9 mouse cellular contexts compared by ENCODE assay signal in genomic region chr2:162661733-162662132, GRCm38 (mm10). TPM values are rescaled to one million over a fixed set of nuclear protein-coding genes. Genes with fewer than 3 reads are reported as not detected.
A peak's percentile ranks its signal among the peaks of the same experiment; 100 is the strongest.
DNase-seq lines count a peak whose midpoint lies in the region; ATAC-seq lines count a peak whose summit lies in the region.
"Had no signal": no experiment of that assay in that cellular context is flagged by ENCODE, and none has a peak within 500 bp of the region (broad histone marks: within the 10 kb centered on the region; RNA-seq: fewer than 3 reads in every experiment).

No protein-coding gene starts in this region.

- DNase-seq in left cerebral cortex, postnatal 36 days (ENCODE audit: low spot score in 2 of 2): peak; percentile 12 to 14
- DNase-seq in left cerebral cortex, adult 9 months (ENCODE audit: low spot score in 2 of 2): no peak
- DNase-seq in embryonic facial prominence, embryonic 14.5 days (ENCODE audit: low spot score): no peak
- no peak for DNase-seq in left cerebral cortex, postnatal 10 days (ENCODE audit: extremely low spot score in 1 of 2, low spot score in 2 of 2)
- no peak for DNase-seq in left cerebral cortex, adult 11 months (ENCODE audit: low spot score)
- DNase-seq: kidney, adult 8-10 months had no signal

- 13% methylated on average over 4 of the region's 4 CpGs for WGBS in embryonic facial prominence, embryonic 14.5 days
- WGBS in hindbrain, embryonic 15.5 days: 10% methylated on average over 4 of the region's 4 CpGs
- WGBS in neural tube, embryonic 13.5 days: 7% methylated on average over 4 of the region's 4 CpGs

- H3K4me1 ChIP-seq in embryonic facial prominence, embryonic 14.5 days (ENCODE audit: control insufficient read depth, insufficient read depth, low read length): peaks cover 9% of the 10 kb centered on the region; the same call in 1 of the 2 replicates
- H3K4me1 ChIP-seq in hindbrain, embryonic 15.5 days (replicated peaks): peaks cover 52% of the 10 kb centered on the region
- peaks cover 61% of the 10 kb centered on the region for H3K4me1 ChIP-seq in neural tube, embryonic 13.5 days (replicated peaks)
- H3K4me1 ChIP-seq: liver, embryonic 15.5 days had no signal

- intact Hi-C loops in left cerebral cortex, postnatal 36 days (cut with DNase I): loop anchor here (5.0 to 10.0 kb wide), 3 partner anchors 253 to 1187 kb away; no protein-coding TSS in a partner anchor
- intact Hi-C loops in left cerebral cortex, postnatal 10 days (cut with DNase I): loop anchor here (2.0 to 5.0 kb wide), 3 partner anchors 251 to 999 kb away; no protein-coding TSS in a partner anchor

- peak overlapping the region; percentile 82; the same call in 1 of the 2 replicates for H3K4me2 ChIP-seq in embryonic facial prominence, embryonic 14.5 days (ENCODE audit: low read depth, low read length)
- H3K4me2 ChIP-seq in hindbrain, embryonic 15.5 days: peak overlapping the region; percentile 87
- H3K4me2 ChIP-seq in neural tube, embryonic 13.5 days: peak overlapping the region; percentile 98

- no peak overlapping the region for H3K27ac ChIP-seq in embryonic facial prominence, embryonic 14.5 days (replicated peaks; ENCODE audit: low read depth, low read length)
- H3K27ac ChIP-seq in hindbrain, embryonic 15.5 days (replicated peaks): peak overlapping the region; percentile 66; the same call in 1 of the 2 replicates
- H3K27ac ChIP-seq in neural tube, embryonic 13.5 days (replicated peaks): peak overlapping the region; percentile 68; the same call in 1 of the 2 replicates
- H3K27ac ChIP-seq: liver, embryonic 15.5 days had no signal

- H3K27me3 ChIP-seq in embryonic facial prominence, embryonic 14.5 days (replicated peaks; ENCODE audit: control insufficient read depth, insufficient read depth, low read length): peaks cover 63% of the 10 kb centered on the region
- 0 out of 2 replicates have a peak, but pooled peaks cover 3% of the 10 kb centered on the region for H3K27me3 ChIP-seq in hindbrain, embryonic 15.5 days
- H3K27me3 ChIP-seq in neural tube, embryonic 13.5 days: peaks cover 37% of the 10 kb centered on the region

- H3K4me3 ChIP-seq in embryonic facial prominence, embryonic 14.5 days (ENCODE audit: low read depth, low read length): peak overlapping the region; percentile 54; the same call in 1 of the 2 replicates
- H3K4me3 ChIP-seq in hindbrain, embryonic 15.5 days: peak overlapping the region; percentile 72
- peak overlapping the region; percentile 65 for H3K4me3 ChIP-seq in neural tube, embryonic 13.5 days

- no peaks in the 10 kb centered on the region for H3K9me3 ChIP-seq in embryonic facial prominence, embryonic 14.5 days (ENCODE audit: control insufficient read depth, low read length)
- H3K9me3 ChIP-seq in hindbrain, embryonic 15.5 days: no peaks in the 10 kb centered on the region
- H3K9me3 ChIP-seq in neural tube, embryonic 13.5 days: no peaks in the 10 kb centered on the region
- H3K9me3 ChIP-seq: liver, embryonic 15.5 days had no signal

- H3K9ac ChIP-seq in embryonic facial prominence, embryonic 14.5 days (ENCODE audit: low read depth, low read length): no peak overlapping the region
- H3K9ac ChIP-seq in hindbrain, embryonic 15.5 days: peak overlapping the region; percentile 76
- peak overlapping the region; percentile 83 for H3K9ac ChIP-seq in neural tube, embryonic 13.5 days
- H3K9ac ChIP-seq: liver, embryonic 15.5 days had no signal

- no peaks in the 10 kb centered on the region for H3K36me3 ChIP-seq in embryonic facial prominence, embryonic 14.5 days (ENCODE audit: control insufficient read depth, insufficient read depth, low read length)
- no peaks in the 10 kb centered on the region for H3K36me3 ChIP-seq in hindbrain, embryonic 15.5 days
- no peaks in the 10 kb centered on the region for H3K36me3 ChIP-seq in neural tube, embryonic 13.5 days
- H3K36me3 ChIP-seq: liver, embryonic 15.5 days had no signal

- no peak for ATAC-seq in embryonic facial prominence, embryonic 14.5 days (ENCODE audit: low read depth)
- ATAC-seq in hindbrain, embryonic 15.5 days (ENCODE audit: low FRiP score, low read depth): 0 out of 2 replicates have a peak, but pooled peaks have one; percentile 6
- no peak for ATAC-seq in neural tube, embryonic 13.5 days (ENCODE audit: low read depth)

RNA-seq across cellular contexts. Expression of gene Ptprt, which starts 0.8 kb away (rescaled TPM):
- total RNA-seq in left cerebral cortex, postnatal 36 days (2021): 10 to 100 TPM; 97.5 to 97.9 TPM
- 1.3 and 3.0 TPM in 2 replicates for polyA plus RNA-seq in embryonic facial prominence, embryonic 14.5 days (2014; fragmentation: Nextera tagmentation; extraction: Ambion mirVana)
- 13.6 and 14.2 TPM in 2 replicates for polyA plus RNA-seq in hindbrain, embryonic 15.5 days (2015; fragmentation: Nextera tagmentation; extraction: Ambion mirVana)
- 6.6 and 8.1 TPM in 2 replicates for polyA plus RNA-seq in neural tube, embryonic 13.5 days (2015; fragmentation: Nextera tagmentation; extraction: Ambion mirVana)
- 100 to 1,000 TPM in 1 of 2 experiments, 10 to 100 TPM in 1; 93.5 to 101 TPM for total RNA-seq in left cerebral cortex, postnatal 10 days (2021)

Comparison
In these comparisons a context has a peak if more than half of its experiments do, and no peak if none do; other contexts are left out.
1. DNase-seq: peak in left cerebral cortex, postnatal 36 days (2 of 2); none in left cerebral cortex, adult 9 months (0 of 2), embryonic facial prominence, embryonic 14.5 days (single experiment), left cerebral cortex, postnatal 10 days (0 of 2) and left cerebral cortex, adult 11 months (single experiment).
2. Peak in every context shown above with its lines, with median percentiles within 50 percentile points of each other: H3K4me2 ChIP-seq and H3K4me3 ChIP-seq.